Mouse (Mus musculus) adrenal gland, adult 2 months (tissue): ENCODE data around the gene Dusp3. TPM values are rescaled to one million over a fixed set of nuclear protein-coding genes. Genes with fewer than 3 reads are reported as not detected.
A peak's percentile ranks its signal among the peaks of the same experiment; 100 is the strongest.

Experiments used
- DNase-seq: peaks from one replicate; pipeline ENCODE4 v3.0.0; 2021
- long read RNA-seq: library from polyadenylated mRNA; stranded (forward); transcript quantifications from one replicate; pipeline ENCODE4 v2.0.0, GENCODE M21; 2021
- polyA plus RNA-seq: library from polyadenylated mRNA; depleted of rRNA; stranded (reverse); fragments of >200 nt; gene quantifications from 2 replicates; pipeline ENCODE4 v1.2.3, GENCODE M21; 2012; rRNA removed
- total RNA-seq, 2 experiments: library from RNA; stranded (reverse); gene quantifications; 2 replicates each; pipeline ENCODE4 v1.2.3; 2021

The Dusp3 gene
- total RNA-seq (100 to 1,000 TPM in 1 of 2 experiments, 10 to 100 TPM in 1; 89.8 to 151 TPM), polyA plus RNA-seq (189 and 210 TPM in 2 replicates)
- long read RNA-seq, full-length matches to known transcripts = 23 of 38 reads
- long read RNA-seq, partial matches to known transcripts = 0 of 38 reads
- long read RNA-seq, other reads (novel, unspliced or antisense) = 15 of 38 reads

GRCm38 (mm10) chr11:101986913-101987312, at the start of gene Dusp3:
Gene Dusp3, minus strand, starts transcription at chr11:101987013.
- no peak for DNase-seq

DNA sequence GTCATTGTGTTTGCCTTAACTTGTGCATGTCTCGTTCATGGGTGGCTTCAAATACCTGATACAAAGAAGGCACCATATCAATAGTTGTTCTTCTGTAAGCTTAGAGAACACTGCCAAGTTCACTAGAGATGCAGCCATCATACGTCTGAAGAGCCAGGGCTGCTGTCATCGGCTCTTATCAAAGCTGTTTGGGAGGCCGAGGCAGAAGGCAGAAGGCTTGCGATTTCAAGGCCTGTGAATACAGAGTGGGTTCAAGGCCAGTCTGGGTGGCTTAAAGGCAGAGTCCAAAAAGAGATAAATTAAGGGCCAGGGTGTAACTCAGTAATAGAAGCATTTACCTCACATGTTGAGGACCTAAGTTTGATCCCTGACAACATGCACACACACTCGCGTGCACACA, 49.5 kb upstream of the Dusp3 start:
- no peak for DNase-seq

- DNase-seq = no peak
Observed at GRCm38 (mm10) chr11:102035456-102035960, 48.7 kb upstream of the Dusp3 start.

DNA sequence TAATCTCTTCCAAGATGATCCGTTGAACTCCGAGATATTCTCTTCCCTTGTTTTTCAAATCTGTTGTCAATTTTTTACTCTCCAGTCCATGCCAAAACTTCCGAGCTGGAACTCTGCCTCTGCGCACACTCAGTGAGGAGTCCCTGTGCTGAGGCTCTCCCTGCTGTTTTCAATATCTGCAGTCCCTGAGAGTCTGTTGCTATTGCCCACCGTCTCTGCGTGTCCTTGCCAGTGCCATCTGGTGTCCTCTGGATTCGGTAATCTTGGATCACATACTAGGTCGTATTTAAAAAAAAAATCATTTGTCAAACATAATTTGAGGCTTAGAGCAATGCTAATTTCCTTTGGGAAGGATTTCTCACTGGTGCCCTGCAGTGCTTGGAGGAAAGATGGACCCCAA, 48.1 kb upstream of the Dusp3 start:
- DNase-seq = no peak

DNA sequence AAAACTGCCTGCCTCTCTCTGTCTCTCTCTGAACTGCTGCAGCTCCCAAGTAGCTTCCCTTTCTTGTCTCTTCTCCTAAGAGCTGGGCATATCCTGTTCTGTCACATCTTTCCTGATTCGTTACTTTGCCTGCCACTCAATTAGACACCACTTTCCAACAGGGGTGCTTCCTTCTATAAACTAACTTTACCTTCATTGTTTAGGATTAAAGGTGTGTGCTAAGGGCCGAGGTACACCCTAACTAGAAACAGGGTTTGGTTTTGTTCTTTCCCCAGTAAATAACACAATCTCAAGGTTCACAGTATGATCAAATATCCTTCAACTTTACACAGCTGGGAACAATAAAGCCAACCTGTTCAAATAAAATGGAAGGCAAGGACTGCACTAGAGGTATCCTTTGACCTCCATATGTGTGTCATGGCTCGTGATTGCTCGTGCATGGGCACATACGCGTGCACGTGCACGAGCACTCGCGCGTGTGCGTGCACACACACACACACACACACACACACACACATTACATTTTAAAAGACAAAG, 46.3 kb upstream of the Dusp3 start:
- DNase-seq = no peak

GRCm38 (mm10) chr11:102031149-102031548, 44.3 kb upstream of the Dusp3 start:
- no peak for DNase-seq

- no peak for DNase-seq
Observed at GRCm38 (mm10) chr11:102029966-102030365, 43.2 kb upstream of the Dusp3 start.

DNA sequence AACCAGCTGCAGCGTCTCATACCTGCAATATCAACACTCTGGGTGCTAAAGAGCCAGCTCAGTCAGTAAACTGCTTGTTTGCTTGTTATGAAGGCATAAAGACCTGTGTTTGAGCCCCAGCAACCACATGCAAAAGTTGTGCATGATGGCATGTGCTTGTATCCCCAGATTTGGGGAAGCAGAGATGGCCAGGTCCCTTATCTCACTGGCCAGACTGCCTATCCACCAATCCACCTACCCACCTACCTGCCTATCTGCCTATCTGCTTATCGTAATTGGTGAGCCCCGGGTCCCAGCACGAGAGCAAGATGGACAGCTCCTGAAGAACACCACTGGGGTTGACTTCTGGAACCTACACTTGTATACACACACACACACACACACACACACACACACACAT, 42.5 kb upstream of the Dusp3 start:
- DNase-seq = no peak

GRCm38 (mm10) chr11:102028087-102028816, 41.4 kb upstream of the Dusp3 start, which contains the start of gene Mpp3:
Gene Mpp3, minus strand, starts transcription at chr11:102028461.
- no peak for DNase-seq

DNA sequence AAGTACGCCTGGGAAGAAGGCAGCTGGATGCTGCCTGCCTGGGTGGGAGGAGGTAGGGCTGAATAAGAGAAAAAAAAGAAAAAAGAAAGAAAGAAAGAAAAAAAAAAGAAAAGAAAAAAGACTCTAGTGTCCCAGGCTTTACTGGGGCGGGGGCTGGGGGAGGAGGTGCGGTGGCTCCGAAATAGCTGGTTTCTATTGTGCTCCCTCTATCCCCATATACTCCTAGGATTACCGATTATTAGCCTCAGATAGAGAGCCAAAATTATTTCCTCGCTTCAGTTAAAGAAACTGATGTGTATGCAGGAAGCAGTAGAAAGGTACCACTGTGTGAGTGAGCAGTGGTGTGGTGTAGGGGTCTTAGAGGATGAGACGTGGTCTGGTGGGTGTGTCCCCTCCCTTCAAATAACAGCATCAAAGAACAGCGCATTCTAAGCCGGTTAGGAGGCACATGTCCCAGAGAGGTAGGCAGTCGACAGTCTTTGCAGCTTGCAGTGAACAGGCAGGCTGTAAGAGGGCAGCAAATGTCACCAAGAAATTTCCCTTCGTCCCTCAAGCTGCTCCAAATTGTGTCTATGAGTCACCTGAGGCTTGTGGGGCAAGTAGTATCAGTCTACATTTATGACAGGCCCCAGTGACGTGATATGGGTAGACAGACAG, 40.7 kb upstream of the Dusp3 start:
- DNase-seq = peak; percentile 51

- DNase-seq = peak; percentile 87
Observed at GRCm38 (mm10) chr11:102026694-102027360, 40.0 kb upstream of the Dusp3 start.

GRCm38 (mm10) chr11:102025991-102026660, 39.3 kb upstream of the Dusp3 start:
- DNase-seq = peak; percentile 45

- DNase-seq = no peak
Observed at GRCm38 (mm10) chr11:102025354-102025753, 38.5 kb upstream of the Dusp3 start.

DNA sequence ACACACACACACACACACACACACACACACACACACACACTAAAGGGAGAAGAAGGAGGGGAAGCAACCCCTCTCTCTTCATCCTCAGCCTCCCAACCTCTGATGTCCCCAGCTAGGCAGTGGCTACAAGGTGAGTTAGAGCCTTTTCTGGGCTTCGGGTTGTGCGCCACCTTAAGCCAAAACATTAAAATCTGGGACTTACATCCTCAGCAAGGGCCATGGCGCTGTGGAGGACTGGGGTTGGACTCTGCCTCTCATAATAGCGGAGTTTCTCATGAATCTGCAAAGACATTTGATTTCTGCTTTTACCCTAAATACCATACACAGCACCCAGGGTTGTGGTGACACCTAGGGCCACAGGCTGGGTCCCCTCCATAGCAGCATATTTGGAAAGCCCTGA, 38.1 kb upstream of the Dusp3 start:
- DNase-seq = no peak

DNA sequence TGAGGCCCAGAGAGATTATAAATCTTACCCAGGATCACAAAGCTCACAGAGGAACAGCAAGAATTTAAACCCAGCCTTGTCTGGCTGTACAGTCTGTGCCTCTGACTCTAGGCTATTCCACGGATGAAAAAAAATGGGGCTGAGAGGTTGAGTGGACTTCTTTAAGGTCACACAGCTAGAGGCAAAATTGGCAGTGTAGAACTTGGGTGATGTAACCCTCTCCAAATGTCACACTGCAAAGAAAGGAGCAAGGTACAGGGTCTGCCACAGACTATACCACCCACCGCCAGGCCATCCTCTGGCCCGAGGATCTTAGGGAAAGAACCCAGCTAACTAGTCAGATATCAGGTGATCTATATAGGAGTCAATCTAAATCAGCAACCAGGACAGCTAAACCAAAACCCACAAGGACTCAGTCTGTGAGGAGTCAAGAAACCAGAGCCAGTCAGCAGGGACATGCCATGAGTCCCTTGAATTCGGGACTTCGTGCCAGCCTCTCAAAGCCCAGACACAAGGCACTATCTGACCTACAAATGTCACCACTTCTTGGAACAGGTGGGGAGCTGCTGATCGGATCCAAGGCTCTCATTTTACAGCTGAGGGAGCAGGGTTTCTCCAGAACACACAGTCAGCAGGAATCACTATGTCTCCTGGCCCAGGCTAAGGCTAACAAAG, 37.4 kb upstream of the Dusp3 start:
- DNase-seq = no peak

DNA sequence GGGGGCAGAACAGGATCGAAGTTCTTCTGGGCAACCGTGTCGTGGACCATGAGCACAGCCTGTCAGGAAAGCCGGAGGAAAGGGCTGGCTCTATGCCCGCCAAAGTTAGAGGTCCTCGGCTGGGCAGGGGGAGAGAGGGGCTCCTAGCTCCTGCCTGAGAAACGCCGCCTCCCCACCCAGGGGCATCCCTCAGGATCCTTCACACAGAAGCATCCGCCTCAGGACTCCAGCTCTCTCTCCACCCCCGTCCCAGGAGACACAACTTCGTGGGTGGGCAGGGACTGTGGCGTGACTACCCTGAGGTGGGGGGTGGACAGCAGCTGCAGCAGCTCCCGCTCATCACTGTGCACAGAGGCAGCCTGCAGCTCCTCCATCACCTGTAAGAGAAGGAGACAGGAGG, 36.6 kb upstream of the Dusp3 start:
- no peak for DNase-seq

- no peak for DNase-seq
Observed at GRCm38 (mm10) chr11:102021196-102021595, 34.4 kb upstream of the Dusp3 start.

- no peak for DNase-seq
Observed at GRCm38 (mm10) chr11:102019736-102020135, 32.9 kb upstream of the Dusp3 start.

GRCm38 (mm10) chr11:102016136-102016535, 29.3 kb upstream of the Dusp3 start:
- DNase-seq = no peak

- DNase-seq = no peak
Observed at GRCm38 (mm10) chr11:102015472-102015871, 28.7 kb upstream of the Dusp3 start.

GRCm38 (mm10) chr11:102013201-102013600, 26.4 kb upstream of the Dusp3 start:
- no peak for DNase-seq
